Mouse (Mus musculus): ENCODE measurements around the gene Ube2e1. TPM values are rescaled to one million over a fixed set of nuclear protein-coding genes. Genes with fewer than 3 reads are reported as not detected.

The Ube2e1 gene
- 100 to 1,000 TPM; 119 to 123 TPM for total RNA-seq (2021)
- long read RNA-seq, experiment 1, transcript Ube2e1-201 (6 exons, 1,408 nt): major isoform, 11 of 25 reads
- long read RNA-seq, experiment 1, partial matches to known transcripts: 7 of 25 reads
- long read RNA-seq, experiment 1, other reads (novel, unspliced or antisense): 6 of 25 reads
- long read RNA-seq, experiment 2, partial matches to known transcripts: 4 of 12 reads
- long read RNA-seq, experiment 2, other reads (novel, unspliced or antisense): 4 of 12 reads

GRCm38 (mm10) chr14:18331693-18332131, at the start of gene Ube2e1:
TSS of gene Ube2e1 (minus strand) at chr14:18331859.
- TF ChIP-seq CTCF (IDR thresholded peaks at IDR 0.05): no peak
- H3K27ac ChIP-seq: peak within 1 kb of the TSS; percentile 70
- intact Hi-C loops (cut with DNase I): loop anchor here (1.0 kb wide), 1 partner anchor 61 kb away; no protein-coding TSS in a partner anchor
- H3K4me3 ChIP-seq: peak within 1 kb of the TSS; percentile 58
- peak; percentile 68 to 70 for DNase-seq (ENCODE audit: extremely low spot score in 1 of 2, low spot score in 2 of 2)

- DNase-seq (ENCODE audit: extremely low spot score in 1 of 2, low spot score in 2 of 2): no peak
Observed at GRCm38 (mm10) chr14:18379841-18380240, 48.2 kb upstream of the Ube2e1 start.

GRCm38 (mm10) chr14:18377944-18378575, 46.4 kb upstream of the Ube2e1 start:
- DNase-seq (ENCODE audit: extremely low spot score in 1 of 2, low spot score in 2 of 2): peak; percentile 36 to 37
- Histone ChIP-seq H3K27ac (no peak overlapping the region), H3K4me3 (no peak overlapping the region)
- peak; percentile 59 for TF ChIP-seq CTCF (IDR thresholded peaks at IDR 0.05)
- intact Hi-C loops (cut with DNase I): loop anchor here (10.0 kb wide), 1 partner anchor 637 kb away; no protein-coding TSS in a partner anchor

More at GRCm38 (mm10) chr14:18379841-18380240, 48.2 kb upstream of the Ube2e1 start:
- intact Hi-C loops (cut with DNase I): loop anchor here (10.0 kb wide), 2 partner anchors 415 to 635 kb away; no protein-coding TSS in a partner anchor
- no peak for TF ChIP-seq CTCF (IDR thresholded peaks at IDR 0.05)
- no peak overlapping the region for H3K4me3 ChIP-seq
- H3K27ac ChIP-seq: no peak overlapping the region

GRCm38 (mm10) chr14:18376206-18376605, 44.5 kb upstream of the Ube2e1 start:
- no peak for TF ChIP-seq CTCF (IDR thresholded peaks at IDR 0.05)
- intact Hi-C loops (cut with DNase I): loop anchor here (10.0 kb wide), 1 partner anchor 639 kb away; no protein-coding TSS in a partner anchor
- no peak overlapping the region for H3K4me3 ChIP-seq
- H3K27ac ChIP-seq: no peak overlapping the region
- no peak for DNase-seq (ENCODE audit: extremely low spot score in 1 of 2, low spot score in 2 of 2)

GRCm38 (mm10) chr14:18373758-18374405, 42.2 kb upstream of the Ube2e1 start:
- H3K4me3 ChIP-seq: no peak overlapping the region
- no peak for DNase-seq (ENCODE audit: extremely low spot score in 1 of 2, low spot score in 2 of 2)
- intact Hi-C loops (cut with DNase I): loop anchor here (10.0 kb wide), 1 partner anchor 641 kb away; no protein-coding TSS in a partner anchor
- no peak for TF ChIP-seq CTCF (IDR thresholded peaks at IDR 0.05)
- H3K27ac ChIP-seq: no peak overlapping the region; the same call in 1 of the 2 replicates

- Histone ChIP-seq H3K4me3 (no peak overlapping the region), H3K27ac (peak overlapping the region; percentile 51)
- intact Hi-C loops (cut with DNase I): loop anchor here (10.0 kb wide), 1 partner anchor 642 kb away; no protein-coding TSS in a partner anchor
- DNase-seq (ENCODE audit: extremely low spot score in 1 of 2, low spot score in 2 of 2): no peak
- TF ChIP-seq CTCF (IDR thresholded peaks at IDR 0.05): no peak
Observed at GRCm38 (mm10) chr14:18372761-18373610, 41.3 kb upstream of the Ube2e1 start.

GRCm38 (mm10) chr14:18369031-18369430, 37.4 kb upstream of the Ube2e1 start:
- no peak overlapping the region for H3K4me3 ChIP-seq
- no peak for TF ChIP-seq CTCF (IDR thresholded peaks at IDR 0.05)
- intact Hi-C loops (cut with DNase I): no loop called here

GRCm38 (mm10) chr14:18367025-18367424, 35.4 kb upstream of the Ube2e1 start:
- intact Hi-C loops (cut with DNase I): no loop called here
- TF ChIP-seq CTCF (IDR thresholded peaks at IDR 0.05): no peak
- no peak for DNase-seq (ENCODE audit: extremely low spot score in 1 of 2, low spot score in 2 of 2)
- Histone ChIP-seq H3K4me3 (no peak overlapping the region), H3K27ac (no peak overlapping the region)

More at GRCm38 (mm10) chr14:18369031-18369430, 37.4 kb upstream of the Ube2e1 start:
- H3K27ac ChIP-seq: no peak overlapping the region
- no peak for DNase-seq (ENCODE audit: extremely low spot score in 1 of 2, low spot score in 2 of 2)

GRCm38 (mm10) chr14:18364321-18364720, 32.7 kb upstream of the Ube2e1 start:
- no peak for TF ChIP-seq CTCF (IDR thresholded peaks at IDR 0.05)
- DNase-seq (ENCODE audit: extremely low spot score in 1 of 2, low spot score in 2 of 2): no peak
- intact Hi-C loops (cut with DNase I): no loop called here
- H3K4me3 ChIP-seq: no peak overlapping the region
- no peak overlapping the region for H3K27ac ChIP-seq

GRCm38 (mm10) chr14:18356442-18356841, 24.8 kb upstream of the Ube2e1 start:
- no peak for TF ChIP-seq CTCF (IDR thresholded peaks at IDR 0.05)
- DNase-seq (ENCODE audit: extremely low spot score in 1 of 2, low spot score in 2 of 2): no peak
- Histone ChIP-seq H3K4me3 (no peak overlapping the region), H3K27ac (no peak overlapping the region)
- intact Hi-C loops (cut with DNase I): no loop called here
